Comparison of ENCODE assay signal across 16 mouse cellular contexts in the genomic region with DNA sequence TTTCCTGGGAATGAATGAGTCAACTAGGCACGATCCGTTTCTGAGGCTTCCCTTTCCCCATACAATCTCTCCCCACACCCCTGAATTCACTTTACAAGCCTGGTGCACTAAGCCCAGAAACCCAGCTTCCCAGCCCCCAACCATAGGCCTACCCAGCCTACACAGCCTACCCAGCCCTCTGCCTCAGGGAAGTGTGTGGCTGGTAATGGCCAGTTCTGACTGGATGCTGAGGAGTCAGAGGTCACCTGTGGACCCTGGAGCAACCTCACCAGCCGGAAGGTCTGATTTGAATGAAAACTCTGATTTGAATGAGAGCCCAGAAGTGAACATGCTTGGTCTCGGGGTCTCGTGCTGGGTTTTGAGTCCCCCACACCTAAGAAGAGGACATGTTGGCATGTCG. TPM values are rescaled to one million over a fixed set of nuclear protein-coding genes. Genes with fewer than 3 reads are reported as not detected.
DNase-seq lines count a peak whose midpoint lies in the region; ATAC-seq and TF ChIP-seq lines count a peak whose summit lies in the region.
"Had no signal": no experiment of that assay in that cellular context is flagged by ENCODE, and none has a peak within 500 bp of the region (broad histone marks: within the 10 kb centered on the region; RNA-seq: fewer than 3 reads in every experiment).

No protein-coding gene starts in this region.

- no peak for TF ChIP-seq EP300 in liver, embryonic 14.5 days (IDR thresholded peaks at IDR 0.05; ENCODE audit: low read depth)

- no peak overlapping the region for H3K27ac ChIP-seq in liver, embryonic 14.5 days
- H3K27ac ChIP-seq in liver, embryonic 12.5 days: no peak overlapping the region
- H3K27ac ChIP-seq in intestine, embryonic 14.5 days (ENCODE audit: low read depth): no peak overlapping the region; the same call in 1 of the 2 replicates
- H3K27ac ChIP-seq in kidney, embryonic 15.5 days: peak overlapping the region; percentile 74
- no peak overlapping the region for H3K27ac ChIP-seq in stomach, embryonic 14.5 days (ENCODE audit: low read length)
- H3K27ac ChIP-seq in layer of hippocampus, adult 2 months: no peak overlapping the region
- H3K27ac ChIP-seq: heart, embryonic 13.5 days; limb, embryonic 15.5 days; neural tube, embryonic 15.5 days had no signal

- no peak for DNase-seq in liver, embryonic 14.5 days (ENCODE audit: low read depth in 3 of 3, low spot score in 3 of 3)
- no peak for DNase-seq in intestine, embryonic 14.5 days (ENCODE audit: low spot score)
- no peak for DNase-seq in thymus, postnatal 25 days
- DNase-seq in heart, postnatal 25 days (ENCODE audit: low spot score): no peak
- no peak for DNase-seq in layer of hippocampus, adult 2 months (ENCODE audit: low spot score in 2 of 2)
- DNase-seq: adrenal gland, adult 8-10 months; cerebellum, adult 8-10 months; gastrocnemius, postnatal 14 days; spleen, adult 18-20 months had no signal

- peak overlapping the region; percentile 31; the same call in 1 of the 2 replicates for H3K4me2 ChIP-seq in liver, embryonic 14.5 days (ENCODE audit: low read depth)
- H3K4me2 ChIP-seq in liver, embryonic 12.5 days: no peak overlapping the region
- peak overlapping the region; percentile 38 for H3K4me2 ChIP-seq in intestine, embryonic 14.5 days (ENCODE audit: low read length)
- peak overlapping the region; percentile 46 for H3K4me2 ChIP-seq in kidney, embryonic 15.5 days
- peak overlapping the region; percentile 33 for H3K4me2 ChIP-seq in stomach, embryonic 14.5 days (replicated peaks; ENCODE audit: low read depth, low read length)
- H3K4me2 ChIP-seq: heart, embryonic 13.5 days; limb, embryonic 15.5 days; neural tube, embryonic 15.5 days had no signal

- intact Hi-C loops in heart, postnatal 25 days (cut with DNase I): no loop called here

- H3K9me3 ChIP-seq in liver, embryonic 14.5 days (ENCODE audit: control insufficient read depth, low read length): no peaks in the 10 kb centered on the region
- H3K9me3 ChIP-seq in liver, embryonic 12.5 days (replicated peaks): no peaks in the 10 kb centered on the region
- H3K9me3 ChIP-seq in intestine, embryonic 14.5 days (ENCODE audit: control insufficient read depth, low read length): no peaks in the 10 kb centered on the region
- no peaks in the 10 kb centered on the region for H3K9me3 ChIP-seq in kidney, embryonic 15.5 days (replicated peaks)
- H3K9me3 ChIP-seq in stomach, embryonic 14.5 days (ENCODE audit: control insufficient read depth, low read depth, low read length): no peaks in the 10 kb centered on the region
- H3K9me3 ChIP-seq: heart, embryonic 13.5 days; limb, embryonic 15.5 days; megakaryocyte, embryonic 14.5 days; neural tube, embryonic 15.5 days had no signal

- no peak overlapping the region for H3K4me3 ChIP-seq in liver, embryonic 14.5 days (ENCODE audit: insufficient read depth in 1 of 2, low read depth in 2 of 2, low read length in 2 of 2)
- H3K4me3 ChIP-seq in liver, embryonic 12.5 days: no peak overlapping the region
- H3K4me3 ChIP-seq in intestine, embryonic 14.5 days (ENCODE audit: low read depth, low read length): peak overlapping the region; percentile 18
- peak overlapping the region; percentile 36 for H3K4me3 ChIP-seq in kidney, embryonic 15.5 days (replicated peaks)
- H3K4me3 ChIP-seq in stomach, embryonic 14.5 days (ENCODE audit: low read depth, low read length): no peak overlapping the region
- no peak overlapping the region for H3K4me3 ChIP-seq in layer of hippocampus, adult 2 months
- H3K4me3 ChIP-seq: heart, embryonic 13.5 days; neural tube, embryonic 15.5 days had no signal

- WGBS in liver, embryonic 14.5 days (ENCODE audit: insufficient replicate concordance): 63% methylated on average over 6 of the region's 6 CpGs
- 69% methylated on average over 6 of the region's 6 CpGs for WGBS in liver, embryonic 12.5 days (ENCODE audit: insufficient replicate concordance)
- 86% methylated on average over 6 of the region's 6 CpGs for WGBS in intestine, embryonic 14.5 days
- 77% methylated on average over 6 of the region's 6 CpGs for WGBS in kidney, embryonic 15.5 days
- 76% methylated on average over 6 of the region's 6 CpGs for WGBS in stomach, embryonic 14.5 days

- H3K36me3 ChIP-seq in liver, embryonic 14.5 days (replicated peaks; ENCODE audit: control insufficient read depth, insufficient read depth, low read depth): no peaks in the 10 kb centered on the region
- H3K36me3 ChIP-seq in liver, embryonic 12.5 days: no peaks in the 10 kb centered on the region
- no peaks in the 10 kb centered on the region for H3K36me3 ChIP-seq in intestine, embryonic 14.5 days (ENCODE audit: control insufficient read depth, insufficient read depth, low read length)
- H3K36me3 ChIP-seq in kidney, embryonic 15.5 days: no peaks in the 10 kb centered on the region
- no peaks in the 10 kb centered on the region for H3K36me3 ChIP-seq in stomach, embryonic 14.5 days (ENCODE audit: control insufficient read depth, insufficient read depth, low read length)
- H3K36me3 ChIP-seq: heart, embryonic 13.5 days; limb, embryonic 15.5 days; neural tube, embryonic 15.5 days had no signal

- TF ChIP-seq CTCF in liver, embryonic 14.5 days (IDR thresholded peaks at IDR 0.05; ENCODE audit: low read depth): no peak
- TF ChIP-seq CTCF in layer of hippocampus, adult 2 months (conservative IDR thresholded peaks at IDR 0.05): no peak

- H3K9ac ChIP-seq in liver, embryonic 14.5 days (replicated peaks): no peak overlapping the region
- H3K9ac ChIP-seq in liver, embryonic 12.5 days: no peak overlapping the region
- H3K9ac ChIP-seq in intestine, embryonic 14.5 days (ENCODE audit: low read length): no peak overlapping the region
- no peak overlapping the region for H3K9ac ChIP-seq in kidney, embryonic 15.5 days
- no peak overlapping the region for H3K9ac ChIP-seq in stomach, embryonic 14.5 days (replicated peaks; ENCODE audit: low read depth, low read length)
- H3K9ac ChIP-seq: heart, embryonic 13.5 days; limb, embryonic 15.5 days; neural tube, embryonic 15.5 days had no signal

- H3K27me3 ChIP-seq in liver, embryonic 14.5 days (ENCODE audit: control insufficient read depth, insufficient read depth, low read length): no peaks in the 10 kb centered on the region
- 0 out of 2 replicates have a peak, but pooled peaks cover 9% of the 10 kb centered on the region for H3K27me3 ChIP-seq in liver, embryonic 12.5 days (replicated peaks)
- no peaks in the 10 kb centered on the region for H3K27me3 ChIP-seq in intestine, embryonic 14.5 days (replicated peaks; ENCODE audit: control insufficient read depth, insufficient read depth, low read length)
- H3K27me3 ChIP-seq in kidney, embryonic 15.5 days: no peaks in the 10 kb centered on the region
- H3K27me3 ChIP-seq in stomach, embryonic 14.5 days (ENCODE audit: control insufficient read depth, insufficient read depth, low read length): no peaks in the 10 kb centered on the region
- H3K27me3 ChIP-seq: limb, embryonic 15.5 days; megakaryocyte, embryonic 14.5 days; neural tube, embryonic 15.5 days had no signal

- no peak for ATAC-seq in liver, embryonic 14.5 days (ENCODE audit: insufficient read depth)
- ATAC-seq in liver, embryonic 12.5 days: no peak
- ATAC-seq in intestine, embryonic 14.5 days (replicated peaks; ENCODE audit: low FRiP score, low TSS enrichment, low read depth): no peak
- 0 out of 2 replicates have a peak, but pooled peaks have one; percentile 44 for ATAC-seq in kidney, embryonic 15.5 days (replicated peaks; ENCODE audit: low FRiP score)
- ATAC-seq in stomach, embryonic 14.5 days (ENCODE audit: insufficient number of reproducible peaks, insufficient read depth, low FRiP score, low read depth): no peak

- H3K4me1 ChIP-seq in liver, embryonic 14.5 days (replicated peaks; ENCODE audit: control insufficient read depth in 2 of 2, insufficient read depth in 2 of 2, low read length in 1 of 2): peaks cover 0 to 4% of the 10 kb centered on the region in 2 experiments; a peak in 2 of 4 replicates
- H3K4me1 ChIP-seq in liver, embryonic 12.5 days: peaks cover 14% of the 10 kb centered on the region; the same call in 1 of the 2 replicates
- 0 out of 2 replicates have a peak, but pooled peaks cover 2% of the 10 kb centered on the region for H3K4me1 ChIP-seq in intestine, embryonic 14.5 days (replicated peaks; ENCODE audit: control insufficient read depth, insufficient read depth, low read length)
- peaks cover 23% of the 10 kb centered on the region for H3K4me1 ChIP-seq in kidney, embryonic 15.5 days
- H3K4me1 ChIP-seq in stomach, embryonic 14.5 days (ENCODE audit: control insufficient read depth, insufficient read depth, low read length): no peaks in the 10 kb centered on the region
- H3K4me1 ChIP-seq: neural tube, embryonic 15.5 days had no signal

RNA-seq across cellular contexts. Expression of a gene that starts 0.9 kb away (rescaled TPM):
- 4.8 and 6.3 TPM in 2 replicates for polyA plus RNA-seq in liver, embryonic 14.5 days (2012; rRNA removed)
- 6.4 and 6.9 TPM in 2 replicates for polyA plus RNA-seq in liver, embryonic 14.5 days (2014; fragmentation: Nextera tagmentation; extraction: Ambion mirVana)
- polyA plus RNA-seq in liver, embryonic 12.5 days (2016; fragmentation: Nextera tagmentation; extraction: Ambion mirVana): 4.5 and 4.9 TPM in 2 replicates
- 35.7 and 46.4 TPM in 2 replicates for polyA plus RNA-seq in intestine, embryonic 14.5 days (2014; fragmentation: Nextera tagmentation; extraction: Ambion mirVana)
- 21.4 and 21.7 TPM in 2 replicates for polyA plus RNA-seq in kidney, embryonic 15.5 days (2015; fragmentation: Nextera tagmentation; extraction: Ambion mirVana)
- 17.9 and 18.3 TPM in 2 replicates for polyA plus RNA-seq in stomach, embryonic 14.5 days (2014; fragmentation: Nextera tagmentation; extraction: Ambion mirVana)
- not detected for total RNA-seq in heart, postnatal 25 days (2021)
- not detected for total RNA-seq in layer of hippocampus, adult 2 months (2021)
- total RNA-seq: adrenal gland, adult 8-10 months; gastrocnemius, postnatal 14 days had no signal
- polyA plus RNA-seq: neural tube, embryonic 15.5 days had no signal

RNA-seq across cellular contexts. Expression of a gene that starts 16.1 kb away (rescaled TPM):
- 1.2 and 1.3 TPM in 2 replicates for polyA plus RNA-seq in liver, embryonic 14.5 days (2012; rRNA removed)
- polyA plus RNA-seq in liver, embryonic 14.5 days (2014; fragmentation: Nextera tagmentation; extraction: Ambion mirVana): 1.0 and 1.5 TPM in 2 replicates
- 0.23 and 0.54 TPM in 2 replicates for polyA plus RNA-seq in liver, embryonic 12.5 days (2016; fragmentation: Nextera tagmentation; extraction: Ambion mirVana)
- polyA plus RNA-seq in intestine, embryonic 14.5 days (2014; fragmentation: Nextera tagmentation; extraction: Ambion mirVana): 8.5 and 9.3 TPM in 2 replicates
- 5.6 and 6.7 TPM in 2 replicates for polyA plus RNA-seq in kidney, embryonic 15.5 days (2015; fragmentation: Nextera tagmentation; extraction: Ambion mirVana)
- 5.0 and 6.5 TPM in 2 replicates for polyA plus RNA-seq in stomach, embryonic 14.5 days (2014; fragmentation: Nextera tagmentation; extraction: Ambion mirVana)
- total RNA-seq in heart, postnatal 25 days (2021): under 1 TPM in 1 of 2 experiments, not detected in 1; 0.17 TPM
- total RNA-seq in layer of hippocampus, adult 2 months (2021): 1 to 10 TPM; 5.7 to 6.1 TPM
- total RNA-seq: adrenal gland, adult 8-10 months had no signal

RNA-seq across cellular contexts. Expression of a gene that starts 37.9 kb away (rescaled TPM):
- polyA plus RNA-seq in liver, embryonic 14.5 days (2012; rRNA removed): 5.0 and 5.3 TPM in 2 replicates
- polyA plus RNA-seq in liver, embryonic 14.5 days (2014; fragmentation: Nextera tagmentation; extraction: Ambion mirVana): 3.5 and 3.9 TPM in 2 replicates
- polyA plus RNA-seq in liver, embryonic 12.5 days (2016; fragmentation: Nextera tagmentation; extraction: Ambion mirVana): 11.0 and 11.3 TPM in 2 replicates
- polyA plus RNA-seq in intestine, embryonic 14.5 days (2014; fragmentation: Nextera tagmentation; extraction: Ambion mirVana): 17.2 and 18.8 TPM in 2 replicates
- 48.1 and 53.8 TPM in 2 replicates for polyA plus RNA-seq in kidney, embryonic 15.5 days (2015; fragmentation: Nextera tagmentation; extraction: Ambion mirVana)
- polyA plus RNA-seq in stomach, embryonic 14.5 days (2014; fragmentation: Nextera tagmentation; extraction: Ambion mirVana): 16.4 and 18.5 TPM in 2 replicates
- 10 to 100 TPM; 64.0 to 75.8 TPM for total RNA-seq in heart, postnatal 25 days (2021)
- 1 to 10 TPM; 7.0 to 9.3 TPM for total RNA-seq in layer of hippocampus, adult 2 months (2021)

Comparison
In these comparisons a context has a peak if more than half of its experiments do, and no peak if none do; other contexts are left out.
1. H3K4me3 ChIP-seq: peak in intestine, embryonic 14.5 days (single experiment) and kidney, embryonic 15.5 days (single experiment); none in liver, embryonic 14.5 days (0 of 2), liver, embryonic 12.5 days (single experiment), stomach, embryonic 14.5 days (single experiment) and layer of hippocampus, adult 2 months (single experiment).